Mouse (Mus musculus): ENCODE measurements at regions not wholly inside any gene's neighbourhood (a gene's known extent, or its start where the extent isn't known, plus 50 kb on each side); places are given as distances from the start of the nearest gene placed in this dataset.

GRCm38 (mm10) chr7:70593027-70593426 is 226.5 kb upstream of the Nr2f2 start:
- no peak for DNase-seq (ENCODE audit: low read depth, low spot score)
- Histone ChIP-seq H3K4me3 (ENCODE audit: insufficient read depth in 1 of 2, low read depth in 1 of 2, low read length in 2 of 2, poor library complexity in 1 of 2, severe bottlenecking in 1 of 2) (no peak overlapping the region), H3K4me1 (ENCODE audit: control insufficient read depth in 2 of 2, insufficient read depth in 2 of 2, low read length in 2 of 2, poor library complexity in 1 of 2) (0 out of 4 replicates have a peak, but pooled peaks cover 0 to 2% of the 10 kb centered on the region in 2 experiments), H3K9me3 (ENCODE audit: control insufficient read depth, insufficient read depth, low read depth, low read length) (no peaks in the 10 kb centered on the region), H3K36me3 (ENCODE audit: control insufficient read depth, insufficient read depth, low read length, poor library complexity, severe bottlenecking) (no peaks in the 10 kb centered on the region), H3K27ac (ENCODE audit: insufficient read depth, low read depth, low read length, poor library complexity, severe bottlenecking) (no peak overlapping the region), H3K9ac (ENCODE audit: insufficient read depth, low read depth, low read length, poor library complexity, severe bottlenecking) (no peak overlapping the region)
- in situ Hi-C loops (cut with MboI; ENCODE audit: low sequenced_read_pairs in 2 of 2, unreplicated experiment in 2 of 2) = no loop called here
- no peak for TF ChIP-seq HCFC1 (IDR thresholded peaks at IDR 0.05; ENCODE audit: borderline replicate concordance, insufficient read depth, low read length)

- in situ Hi-C loops (cut with MboI; ENCODE audit: low sequenced_read_pairs in 2 of 2, unreplicated experiment in 2 of 2) = no loop called here
- peak; percentile 63; the same call in 1 of the 2 replicates for TF ChIP-seq CHD2 (IDR thresholded peaks at IDR 0.05; ENCODE audit: low read depth, low read length)
- TF ChIP-seq HCFC1 (IDR thresholded peaks at IDR 0.05; ENCODE audit: borderline replicate concordance, insufficient read depth, low read length) = no peak
- DNase-seq (ENCODE audit: low read depth, low spot score) = no peak
- Histone ChIP-seq H3K4me3 (ENCODE audit: insufficient read depth in 1 of 2, low read depth in 1 of 2, low read length in 2 of 2, poor library complexity in 1 of 2, severe bottlenecking in 1 of 2) (no peak overlapping the region), H3K9ac (ENCODE audit: insufficient read depth, low read depth, low read length, poor library complexity, severe bottlenecking) (no peak overlapping the region), H3K4me1 (ENCODE audit: control insufficient read depth in 2 of 2, insufficient read depth in 2 of 2, low read length in 2 of 2, poor library complexity in 1 of 2) (0 out of 4 replicates have a peak, but pooled peaks cover 0 to 2% of the 10 kb centered on the region in 2 experiments), H3K27ac (ENCODE audit: insufficient read depth, low read depth, low read length, poor library complexity, severe bottlenecking) (no peak overlapping the region), H3K9me3 (ENCODE audit: control insufficient read depth, insufficient read depth, low read depth, low read length) (no peaks in the 10 kb centered on the region), H3K36me3 (ENCODE audit: control insufficient read depth, insufficient read depth, low read length, poor library complexity, severe bottlenecking) (no peaks in the 10 kb centered on the region)
Measured at GRCm38 (mm10) chr7:70591361-70592256, 225.1 kb upstream of the Nr2f2 start.

GRCm38 (mm10) chr7:70589713-70590112 is 223.2 kb upstream of the Nr2f2 start:
- Histone ChIP-seq H3K9ac (ENCODE audit: insufficient read depth, low read depth, low read length, poor library complexity, severe bottlenecking) (no peak overlapping the region), H3K27ac (ENCODE audit: insufficient read depth, low read depth, low read length, poor library complexity, severe bottlenecking) (no peak overlapping the region), H3K36me3 (ENCODE audit: control insufficient read depth, insufficient read depth, low read length, poor library complexity, severe bottlenecking) (no peaks in the 10 kb centered on the region), H3K4me1 (ENCODE audit: control insufficient read depth in 2 of 2, insufficient read depth in 2 of 2, low read length in 2 of 2, poor library complexity in 1 of 2) (0 out of 4 replicates have a peak, but pooled peaks cover 0 to 2% of the 10 kb centered on the region in 2 experiments), H3K9me3 (ENCODE audit: control insufficient read depth, insufficient read depth, low read depth, low read length) (no peaks in the 10 kb centered on the region), H3K4me3 (ENCODE audit: insufficient read depth in 1 of 2, low read depth in 1 of 2, low read length in 2 of 2, poor library complexity in 1 of 2, severe bottlenecking in 1 of 2) (no peak overlapping the region)
- TF ChIP-seq ZNF384 (IDR thresholded peaks at IDR 0.05; ENCODE audit: low read depth, low read length) (no peak), ZC3H11A (IDR thresholded peaks at IDR 0.05; ENCODE audit: borderline replicate concordance, low read depth, low read length) (no peak), MAFK (IDR thresholded peaks at IDR 0.05; ENCODE audit: insufficient read depth, low read depth, low read length) (no peak), CHD2 (IDR thresholded peaks at IDR 0.05; ENCODE audit: low read depth, low read length) (no peak), HCFC1 (IDR thresholded peaks at IDR 0.05; ENCODE audit: borderline replicate concordance, insufficient read depth, low read length) (no peak)
- in situ Hi-C loops (cut with MboI; ENCODE audit: low sequenced_read_pairs in 2 of 2, unreplicated experiment in 2 of 2) = no loop called here
- DNase-seq (ENCODE audit: low read depth, low spot score) = no peak

- in situ Hi-C loops (cut with MboI; ENCODE audit: low sequenced_read_pairs in 2 of 2, unreplicated experiment in 2 of 2) = no loop called here
- DNase-seq (ENCODE audit: low read depth, low spot score) = no peak
- 0 out of 4 replicates have a peak, but pooled peaks cover 0 to 2% of the 10 kb centered on the region in 2 experiments for H3K4me1 ChIP-seq (ENCODE audit: control insufficient read depth in 2 of 2, insufficient read depth in 2 of 2, low read length in 2 of 2, poor library complexity in 1 of 2)
Measured at GRCm38 (mm10) chr7:70588061-70588460, 221.5 kb upstream of the Nr2f2 start.

GRCm38 (mm10) chr7:70584480-70584879 is 217.9 kb upstream of the Nr2f2 start:
- Histone ChIP-seq H3K9ac (ENCODE audit: insufficient read depth, low read depth, low read length, poor library complexity, severe bottlenecking) (no peak overlapping the region), H3K27ac (ENCODE audit: insufficient read depth, low read depth, low read length, poor library complexity, severe bottlenecking) (no peak overlapping the region), H3K4me1 (ENCODE audit: control insufficient read depth in 2 of 2, insufficient read depth in 2 of 2, low read length in 2 of 2, poor library complexity in 1 of 2) (no peaks in the 10 kb centered on the region), H3K4me3 (ENCODE audit: insufficient read depth in 1 of 2, low read depth in 1 of 2, low read length in 2 of 2, poor library complexity in 1 of 2, severe bottlenecking in 1 of 2) (no peak overlapping the region), H3K36me3 (ENCODE audit: control insufficient read depth, insufficient read depth, low read length, poor library complexity, severe bottlenecking) (no peaks in the 10 kb centered on the region), H3K9me3 (ENCODE audit: control insufficient read depth, insufficient read depth, low read depth, low read length) (no peaks in the 10 kb centered on the region)
- TF ChIP-seq HCFC1 (IDR thresholded peaks at IDR 0.05; ENCODE audit: borderline replicate concordance, insufficient read depth, low read length) = no peak
- no peak for DNase-seq (ENCODE audit: low read depth, low spot score)
- in situ Hi-C loops (cut with MboI; ENCODE audit: low sequenced_read_pairs in 2 of 2, unreplicated experiment in 2 of 2) = no loop called here

More at GRCm38 (mm10) chr7:70588061-70588460, 221.5 kb upstream of the Nr2f2 start:
- Histone ChIP-seq H3K4me3 (ENCODE audit: insufficient read depth in 1 of 2, low read depth in 1 of 2, low read length in 2 of 2, poor library complexity in 1 of 2, severe bottlenecking in 1 of 2) (no peak overlapping the region), H3K9ac (ENCODE audit: insufficient read depth, low read depth, low read length, poor library complexity, severe bottlenecking) (no peak overlapping the region), H3K27ac (ENCODE audit: insufficient read depth, low read depth, low read length, poor library complexity, severe bottlenecking) (no peak overlapping the region), H3K36me3 (ENCODE audit: control insufficient read depth, insufficient read depth, low read length, poor library complexity, severe bottlenecking) (no peaks in the 10 kb centered on the region), H3K9me3 (ENCODE audit: control insufficient read depth, insufficient read depth, low read depth, low read length) (no peaks in the 10 kb centered on the region)
- TF ChIP-seq CHD2 (IDR thresholded peaks at IDR 0.05; ENCODE audit: low read depth, low read length) = no peak
- peak; percentile 80 for TF ChIP-seq MAFK (IDR thresholded peaks at IDR 0.05; ENCODE audit: insufficient read depth, low read depth, low read length)
